Mouse (Mus musculus) liver, adult 2 months (tissue): ENCODE data around the gene Ppil2. TPM values are rescaled to one million over a fixed set of nuclear protein-coding genes. Genes with fewer than 3 reads are reported as not detected.
A peak's percentile ranks its signal among the peaks of the same experiment; 100 is the strongest.

ENCODE experiments used
- DNase-seq: peaks from one replicate; pipeline ENCODE4 v3.0.0-alpha.2; 2011; ENCODE audit warnings: low read depth, low spot score; ENCODE audit errors: extremely low read depth
- H3K27ac ChIP-seq: fragments of 200-500 bp; replicated peaks from 2 replicates; pipeline ENCODE4 v1.5.1; 2012; ENCODE audit warnings: low read depth, mild to moderate bottlenecking, control low read depth, inconsistent platforms, low read length; ENCODE audit not compliant: insufficient read depth
- H3K27me3 ChIP-seq: fragments of 200-500 bp; 2 replicates; pipeline ENCODE4 v1.6.1; 2012; ENCODE audit warnings: mild to moderate bottlenecking, moderate library complexity, low read length, inconsistent platforms; ENCODE audit not compliant: control insufficient read depth, insufficient read depth
- H3K36me3 ChIP-seq: fragments of 200-500 bp; 2 replicates; pipeline ENCODE4 v1.6.1; 2012; ENCODE audit warnings: low read length, inconsistent platforms; ENCODE audit not compliant: control insufficient read depth, insufficient read depth
- H3K4me1 ChIP-seq: fragments of 200-500 bp; 2 replicates; pipeline ENCODE4 v1.6.1; 2011; ENCODE audit warnings: low read length; ENCODE audit not compliant: control insufficient read depth, insufficient read depth
- H3K4me3 ChIP-seq: fragments of 200-500 bp; 2 replicates; pipeline ENCODE4 v1.5.1; 2011; ENCODE audit warnings: low read depth, mild to moderate bottlenecking, control low read depth, low read length, moderate library complexity; ENCODE audit not compliant: insufficient read depth
- H3K79me2 ChIP-seq: fragments of 200-500 bp; 2 replicates; pipeline ENCODE4 v1.6.1; 2012; ENCODE audit warnings: inconsistent platforms, mild to moderate bottlenecking, low read length, moderate library complexity; ENCODE audit not compliant: control insufficient read depth, insufficient read depth
- H3K9ac ChIP-seq: fragments of 200-500 bp; 2 replicates; pipeline ENCODE4 v1.6.1; 2012; ENCODE audit warnings: low read depth, mild to moderate bottlenecking, control low read depth, inconsistent platforms, low read length
- CTCF ChIP-seq: fragments of 200-500 bp; IDR thresholded peaks from 2 replicates; pipeline ENCODE4 v1.5.1; 2011; ENCODE audit warnings: low read depth, low read length, control low read depth
- POLR2A ChIP-seq: fragments of 200-500 bp; IDR thresholded peaks from 2 replicates; pipeline ENCODE4 v1.6.1; 2011; ENCODE audit warnings: low read length, control low read depth; ENCODE audit not compliant: insufficient read depth; ENCODE audit errors: extremely low read depth
- WGBS: fragments of 180-500 bp; shearing (Covaris S2); methylation state at CpG from one replicate; pipeline ENCODE4 v1.1.7; 2018; 5-methylcytosine and 5-hydroxymethylcytosine counted together
- polyA plus RNA-seq: library from polyadenylated mRNA; depleted of rRNA; stranded (reverse); fragments of >200 nt; gene quantifications from 2 replicates; pipeline ENCODE4 v1.2.3, GENCODE M21; 2012
- total RNA-seq: library from RNA; depleted of rRNA; stranded (reverse); fragments of >200 nt; gene quantifications from 2 replicates; pipeline ENCODE4 v1.2.3, GENCODE M21; 2014

Ppil2 gene
- total and polyA plus RNA-seq, 2 experiments, result 48.4 to 49.7 TPM

- TF ChIP-seq POLR2A (no peak), CTCF (no peak)
These were observed 55.5 kb downstream of the Ppil2 start for GRCm38 (mm10) chr16:17055584-17055983.

GRCm38 (mm10) chr16:17053903-17054302, 57.2 kb downstream of the Ppil2 start:
- H3K27me3 ChIP-seq, result no peaks in the 10 kb centered on the region
- H3K4me3 ChIP-seq, result no peak overlapping the region
- no peak overlapping the region for H3K9ac ChIP-seq
- TF ChIP-seq POLR2A (no peak), CTCF (no peak)
- H3K36me3 ChIP-seq, result no peaks in the 10 kb centered on the region; the same call in 1 of the 2 replicates
- 66% methylated on average over 3 of the region's 3 CpGs for WGBS
- H3K4me1 ChIP-seq, result no peaks in the 10 kb centered on the region
- H3K79me2 ChIP-seq, result no peaks in the 10 kb centered on the region
- no peak for DNase-seq
- no peak overlapping the region for H3K27ac ChIP-seq

More at GRCm38 (mm10) chr16:17055584-17055983, 55.5 kb downstream of the Ppil2 start:
- Histone ChIP-seq H3K79me2 (no peaks in the 10 kb centered on the region), H3K27me3 (no peaks in the 10 kb centered on the region), H3K4me3 (no peak overlapping the region), H3K36me3 (no peaks in the 10 kb centered on the region), H3K4me1 (no peaks in the 10 kb centered on the region), H3K9ac (no peak overlapping the region), H3K27ac (no peak overlapping the region)
- WGBS, result 90% methylated on average over 3 of the region's 3 CpGs
- DNase-seq, result no peak

- H3K4me3 ChIP-seq, result no peak overlapping the region
- no peak overlapping the region for H3K9ac ChIP-seq
- peaks cover 9% of the 10 kb centered on the region; the same call in 1 of the 2 replicates for H3K36me3 ChIP-seq
- DNase-seq, result no peak
- no peak overlapping the region for H3K27ac ChIP-seq
- H3K79me2 ChIP-seq, result no peaks in the 10 kb centered on the region
- no peaks in the 10 kb centered on the region for H3K27me3 ChIP-seq
- no peaks in the 10 kb centered on the region for H3K4me1 ChIP-seq
- 77% methylated on average over 7 of the region's 7 CpGs for WGBS
- TF ChIP-seq CTCF, result no peak
- TF ChIP-seq POLR2A, result no peak
These were observed 59.0 kb downstream of the Ppil2 start for GRCm38 (mm10) chr16:17052087-17052486.

GRCm38 (mm10) chr16:17049886-17050285, 61.2 kb downstream of the Ppil2 start:
- DNase-seq, result no peak
- Histone ChIP-seq H3K9ac (no peak overlapping the region), H3K79me2 (no peaks in the 10 kb centered on the region), H3K27ac (no peak overlapping the region), H3K36me3 (peaks cover 11% of the 10 kb centered on the region), H3K4me3 (no peak overlapping the region), H3K27me3 (no peaks in the 10 kb centered on the region), H3K4me1 (no peaks in the 10 kb centered on the region)
- TF ChIP-seq POLR2A (no peak), CTCF (no peak)
- 92% methylated on average over 1 of the region's 1 CpGs for WGBS

GRCm38 (mm10) chr16:17045287-17045686, 65.8 kb downstream of the Ppil2 start:
- Histone ChIP-seq H3K9ac (no peak overlapping the region), H3K4me3 (no peak overlapping the region), H3K27ac (no peak overlapping the region), H3K79me2 (no peaks in the 10 kb centered on the region), H3K27me3 (no peaks in the 10 kb centered on the region), H3K36me3 (peaks cover 38% of the 10 kb centered on the region), H3K4me1 (no peaks in the 10 kb centered on the region)
- WGBS, result 92% methylated on average over 3 of the region's 3 CpGs
- no peak for TF ChIP-seq CTCF
- no peak for TF ChIP-seq POLR2A
- DNase-seq, result no peak

GRCm38 (mm10) chr16:17044320-17044719, 66.7 kb downstream of the Ppil2 start:
- no peak for TF ChIP-seq CTCF
- no peak for TF ChIP-seq POLR2A
- Histone ChIP-seq H3K27ac (no peak overlapping the region), H3K27me3 (no peaks in the 10 kb centered on the region), H3K9ac (no peak overlapping the region), H3K4me3 (no peak overlapping the region), H3K4me1 (no peaks in the 10 kb centered on the region), H3K36me3 (peaks cover 45% of the 10 kb centered on the region), H3K79me2 (no peaks in the 10 kb centered on the region)
- 65% methylated on average over 3 of the region's 3 CpGs for WGBS
- DNase-seq, result peak; percentile 85
